Mouse (Mus musculus): ENCODE measurements around the gene Arhgap20.

DNA sequence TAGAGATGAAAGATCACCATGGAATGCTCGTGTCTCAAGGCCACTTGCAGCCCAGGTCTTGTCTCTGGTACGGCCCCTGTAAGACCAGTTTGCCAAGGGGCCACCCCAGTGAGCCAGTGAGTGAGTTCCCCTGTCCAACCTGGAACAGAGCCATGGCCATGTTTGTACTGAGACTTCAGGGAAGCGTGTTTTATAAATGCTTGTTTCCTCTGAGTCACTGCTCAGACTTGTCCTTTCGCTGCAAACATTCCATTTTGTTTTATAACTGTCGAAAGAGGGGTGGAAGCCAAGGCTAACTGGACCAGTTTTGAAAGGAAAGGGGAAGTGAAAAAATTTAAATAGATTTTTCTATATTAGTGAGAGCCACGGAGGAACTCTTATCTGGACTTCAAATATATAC is 37.2 kb upstream of the Arhgap20 start:
- no peak for TF ChIP-seq POLR2A (IDR thresholded peaks at IDR 0.05; ENCODE audit: low read depth, low read length)
- no peak for TF ChIP-seq CTCF (IDR thresholded peaks at IDR 0.05; ENCODE audit: extremely low read depth, insufficient read length, insufficient replicate concordance, low read depth, low read length)

All from small intestine, adult 2 months (tissue).